Mouse (Mus musculus): Measurements from ENCODE around the gene Serpinf1. TPM values are rescaled to one million over a fixed set of nuclear protein-coding genes. Genes with fewer than 3 reads are reported as not detected.

The Serpinf1 gene
- polyA plus RNA-seq, 1 experiment from 2014 or later: 57.0 TPM

- H3K27ac ChIP-seq: no peak within 1 kb of the TSS
- ATAC-seq (ENCODE audit: borderline replicate concordance, extremely low read depth, low FRiP score, low TSS enrichment): no peak
- 60% methylated on average over 6 of the region's 6 CpGs for WGBS
- H3K36me3 ChIP-seq: no peaks in the 10 kb centered on the region
- H3K4me3 ChIP-seq: no peak within 1 kb of the TSS
- H3K9me3 ChIP-seq: no peaks in the 10 kb centered on the region
- H3K4me1 ChIP-seq: no peaks in the 10 kb centered on the region
- H3K27me3 ChIP-seq: no peaks in the 10 kb centered on the region
- no peak within 1 kb of the TSS for H3K4me2 ChIP-seq
- H3K9ac ChIP-seq: no peak within 1 kb of the TSS
Observed at GRCm38 (mm10) chr11:75439363-75439762, 16.9 kb upstream of the Serpinf1 start, which contains the start of gene Serpinf2. Gene Serpinf2 (minus strand): TSS chr11:75439591.

- no peaks in the 10 kb centered on the region for H3K27me3 ChIP-seq
- no peak for ATAC-seq (ENCODE audit: borderline replicate concordance, extremely low read depth, low FRiP score, low TSS enrichment)
- no peak overlapping the region for H3K27ac ChIP-seq
- WGBS: 91% methylated on average over 3 of the region's 3 CpGs
- no peaks in the 10 kb centered on the region for H3K36me3 ChIP-seq
- H3K4me1 ChIP-seq: no peaks in the 10 kb centered on the region
- H3K4me2 ChIP-seq: no peak overlapping the region
- H3K4me3 ChIP-seq: no peak overlapping the region
- H3K9ac ChIP-seq: no peak overlapping the region
- H3K9me3 ChIP-seq: no peaks in the 10 kb centered on the region
Observed at GRCm38 (mm10) chr11:75438804-75439203, 16.3 kb upstream of the Serpinf1 start.

DNA sequence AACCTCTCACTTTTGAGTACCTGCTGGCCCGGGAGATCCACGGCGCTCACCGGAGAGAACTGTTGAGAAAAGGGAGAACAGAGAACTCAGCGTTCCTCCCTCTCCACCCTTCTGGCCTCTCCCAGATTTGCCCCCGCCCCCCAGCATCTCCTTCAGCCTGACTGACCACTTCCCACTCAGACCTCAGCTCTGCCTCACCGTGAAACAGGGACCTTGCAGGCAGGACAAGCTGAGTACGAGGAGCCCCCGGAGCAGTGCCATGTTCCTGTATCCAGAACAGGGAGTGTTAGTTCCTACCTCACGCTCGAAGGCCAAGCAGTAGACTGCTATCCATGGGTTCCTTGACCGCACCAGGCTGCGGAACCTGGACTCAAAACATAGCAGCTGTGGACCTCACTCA is 15.7 kb upstream of the Serpinf1 start:
- no peak for ATAC-seq (ENCODE audit: borderline replicate concordance, extremely low read depth, low FRiP score, low TSS enrichment)
- H3K9ac ChIP-seq: no peak overlapping the region

DNA sequence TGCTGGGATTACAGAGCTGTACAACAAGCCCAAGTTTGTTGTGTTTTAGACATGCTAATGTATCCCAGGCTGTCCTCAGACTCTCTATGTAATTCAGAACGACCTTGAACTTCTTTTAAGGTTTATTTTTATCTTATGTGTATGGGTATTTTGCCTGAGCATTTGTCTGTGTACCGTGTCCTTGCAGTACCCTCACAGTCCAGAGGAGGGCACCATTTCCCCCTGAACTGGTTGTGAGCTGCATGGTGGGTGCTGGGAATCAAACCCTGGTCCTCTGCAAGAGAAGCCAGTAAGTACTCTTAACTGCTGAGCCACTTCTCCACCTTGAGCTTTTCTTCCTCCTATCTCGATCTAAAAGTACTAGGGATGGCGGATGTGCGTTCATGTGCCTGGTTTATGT is 11.6 kb upstream of the Serpinf1 start:
- no peak overlapping the region for H3K4me3 ChIP-seq

More for the DNA sequence above, 15.7 kb upstream of the Serpinf1 start:
- H3K27me3 ChIP-seq: no peaks in the 10 kb centered on the region
- H3K27ac ChIP-seq: no peak overlapping the region
- H3K4me3 ChIP-seq: no peak overlapping the region
- 72% methylated on average over 13 of the region's 13 CpGs for WGBS
- H3K36me3 ChIP-seq: no peaks in the 10 kb centered on the region
- H3K4me2 ChIP-seq: no peak overlapping the region
- H3K9me3 ChIP-seq: no peaks in the 10 kb centered on the region
- H3K4me1 ChIP-seq: no peaks in the 10 kb centered on the region

DNA sequence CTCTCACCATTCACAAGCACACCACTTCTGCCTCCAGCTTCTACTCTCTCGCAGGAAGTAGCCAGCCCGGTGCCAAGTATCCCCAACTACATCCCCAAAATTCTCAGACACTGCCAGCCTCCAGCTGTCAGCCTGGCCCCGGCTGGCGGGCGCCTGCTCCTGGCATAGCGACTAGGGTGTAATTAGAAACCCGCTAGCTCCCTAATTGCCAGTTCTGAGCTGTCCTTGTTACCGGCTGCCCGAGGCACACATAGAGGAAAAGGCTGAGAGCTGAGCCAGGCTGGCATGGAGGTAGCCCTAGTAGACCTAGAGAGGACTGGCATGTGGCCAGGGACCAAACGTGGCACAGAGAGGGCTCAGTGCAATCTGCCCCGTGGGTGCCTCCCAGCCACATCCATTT is 8.8 kb upstream of the Serpinf1 start:
- 78% methylated on average over 11 of the region's 11 CpGs for WGBS

More for the DNA sequence above, 11.6 kb upstream of the Serpinf1 start:
- Histone ChIP-seq H3K9me3 (no peaks in the 10 kb centered on the region), H3K36me3 (no peaks in the 10 kb centered on the region), H3K27ac (no peak overlapping the region), H3K27me3 (no peaks in the 10 kb centered on the region), H3K9ac (no peak overlapping the region), H3K4me1 (no peaks in the 10 kb centered on the region), H3K4me2 (no peak overlapping the region)
- WGBS: 86% methylated on average over 5 of the region's 5 CpGs
- no peak for ATAC-seq (ENCODE audit: borderline replicate concordance, extremely low read depth, low FRiP score, low TSS enrichment)

GRCm38 (mm10) chr11:75429019-75429705 is 6.7 kb upstream of the Serpinf1 start:
- Histone ChIP-seq H3K4me3 (no peak overlapping the region), H3K9me3 (no peaks in the 10 kb centered on the region), H3K27me3 (no peaks in the 10 kb centered on the region), H3K4me2 (no peak overlapping the region), H3K27ac (no peak overlapping the region), H3K36me3 (no peaks in the 10 kb centered on the region), H3K4me1 (no peaks in the 10 kb centered on the region), H3K9ac (no peak overlapping the region)
- no peak for ATAC-seq (ENCODE audit: borderline replicate concordance, extremely low read depth, low FRiP score, low TSS enrichment)
- WGBS: 70% methylated on average over 9 of the region's 9 CpGs

More for the DNA sequence above, 8.8 kb upstream of the Serpinf1 start:
- H3K4me1 ChIP-seq: no peaks in the 10 kb centered on the region
- H3K36me3 ChIP-seq: no peaks in the 10 kb centered on the region
- H3K27me3 ChIP-seq: no peaks in the 10 kb centered on the region
- H3K9ac ChIP-seq: no peak overlapping the region
- ATAC-seq (ENCODE audit: borderline replicate concordance, extremely low read depth, low FRiP score, low TSS enrichment): no peak
- no peak overlapping the region for H3K4me2 ChIP-seq
- no peak overlapping the region for H3K4me3 ChIP-seq
- H3K27ac ChIP-seq: no peak overlapping the region
- H3K9me3 ChIP-seq: no peaks in the 10 kb centered on the region

DNA sequence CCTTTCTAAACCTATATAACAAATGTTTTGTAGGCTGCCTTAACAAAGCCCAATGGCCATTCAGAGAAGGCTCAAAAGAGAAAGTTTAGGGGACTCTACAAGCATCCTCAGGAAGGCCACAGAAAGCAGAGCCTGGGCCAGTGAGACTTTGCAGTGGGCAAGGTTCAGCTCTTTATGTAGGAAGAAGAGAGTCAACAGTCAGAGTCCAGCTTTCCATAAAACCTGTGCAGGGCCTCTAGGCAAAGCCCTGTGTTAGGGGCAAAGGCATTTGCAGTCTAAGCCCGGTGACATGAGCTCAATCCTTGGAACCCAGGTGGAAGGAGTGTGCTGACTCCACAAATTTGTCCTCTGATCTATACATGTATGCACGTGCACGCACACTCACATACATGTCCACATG is 2.0 kb upstream of the Serpinf1 start:
- 91% methylated on average over 3 of the region's 3 CpGs for WGBS
- Histone ChIP-seq H3K27me3 (no peaks in the 10 kb centered on the region), H3K4me1 (peaks cover 11% of the 10 kb centered on the region), H3K36me3 (no peaks in the 10 kb centered on the region), H3K27ac (no peak overlapping the region), H3K9me3 (no peaks in the 10 kb centered on the region), H3K4me2 (no peak overlapping the region), H3K4me3 (no peak overlapping the region), H3K9ac (no peak overlapping the region)
- ATAC-seq (ENCODE audit: borderline replicate concordance, extremely low read depth, low FRiP score, low TSS enrichment): no peak

DNA sequence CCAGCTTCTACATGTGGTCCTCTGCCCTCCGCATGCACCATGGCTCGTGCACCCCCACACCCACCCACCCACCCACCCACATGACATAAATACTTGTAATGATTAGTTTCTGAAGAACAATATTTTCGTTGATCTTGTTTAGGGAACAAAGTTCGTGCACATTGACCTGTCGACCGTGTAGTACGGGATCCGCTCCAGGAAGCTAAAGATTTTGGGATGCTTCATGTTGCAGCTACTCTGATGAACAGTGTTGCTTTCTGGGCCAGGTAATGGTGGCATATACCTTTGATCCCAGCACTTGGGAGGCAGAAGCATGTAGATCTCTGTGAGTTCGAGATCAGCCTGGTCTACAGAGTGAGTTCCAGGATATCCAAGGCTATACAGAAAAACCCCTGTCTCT is 1.5 kb upstream of the Serpinf1 start:
- 86% methylated on average over 9 of the region's 9 CpGs for WGBS

GRCm38 (mm10) chr11:75423091-75423490 is 590 bp upstream of the Serpinf1 start:
- H3K4me2 ChIP-seq: no peak overlapping the region
- peaks cover 11% of the 10 kb centered on the region for H3K4me1 ChIP-seq
- WGBS: 83% methylated on average over 3 of the region's 3 CpGs
- H3K27me3 ChIP-seq: no peaks in the 10 kb centered on the region
- H3K9ac ChIP-seq: no peak overlapping the region
- H3K9me3 ChIP-seq: no peaks in the 10 kb centered on the region
- no peak overlapping the region for H3K4me3 ChIP-seq
- H3K36me3 ChIP-seq: no peaks in the 10 kb centered on the region
- no peak for ATAC-seq (ENCODE audit: borderline replicate concordance, extremely low read depth, low FRiP score, low TSS enrichment)
- H3K27ac ChIP-seq: no peak overlapping the region

More for the DNA sequence above, 1.5 kb upstream of the Serpinf1 start:
- H3K9me3 ChIP-seq: no peaks in the 10 kb centered on the region
- no peak for ATAC-seq (ENCODE audit: borderline replicate concordance, extremely low read depth, low FRiP score, low TSS enrichment)
- no peaks in the 10 kb centered on the region for H3K27me3 ChIP-seq
- H3K4me3 ChIP-seq: no peak overlapping the region
- H3K9ac ChIP-seq: no peak overlapping the region
- H3K27ac ChIP-seq: no peak overlapping the region
- H3K4me2 ChIP-seq: no peak overlapping the region
- H3K36me3 ChIP-seq: no peaks in the 10 kb centered on the region
- H3K4me1 ChIP-seq: peaks cover 11% of the 10 kb centered on the region

GRCm38 (mm10) chr11:75421375-75422012 is 1.0 kb downstream of the Serpinf1 start:
- H3K27me3 ChIP-seq: no peaks in the 10 kb centered on the region
- H3K4me1 ChIP-seq: peaks cover 11% of the 10 kb centered on the region
- H3K36me3 ChIP-seq: no peaks in the 10 kb centered on the region
- no peak overlapping the region for H3K27ac ChIP-seq
- H3K4me3 ChIP-seq: peak overlapping the region; percentile 28; the same call in 1 of the 2 replicates
- no peak; the same call in 1 of the 2 replicates for ATAC-seq (ENCODE audit: borderline replicate concordance, extremely low read depth, low FRiP score, low TSS enrichment)
- H3K9ac ChIP-seq: no peak overlapping the region
- H3K4me2 ChIP-seq: peak overlapping the region; percentile 46
- 45% methylated on average over 6 of the region's 6 CpGs for WGBS
- no peaks in the 10 kb centered on the region for H3K9me3 ChIP-seq

DNA sequence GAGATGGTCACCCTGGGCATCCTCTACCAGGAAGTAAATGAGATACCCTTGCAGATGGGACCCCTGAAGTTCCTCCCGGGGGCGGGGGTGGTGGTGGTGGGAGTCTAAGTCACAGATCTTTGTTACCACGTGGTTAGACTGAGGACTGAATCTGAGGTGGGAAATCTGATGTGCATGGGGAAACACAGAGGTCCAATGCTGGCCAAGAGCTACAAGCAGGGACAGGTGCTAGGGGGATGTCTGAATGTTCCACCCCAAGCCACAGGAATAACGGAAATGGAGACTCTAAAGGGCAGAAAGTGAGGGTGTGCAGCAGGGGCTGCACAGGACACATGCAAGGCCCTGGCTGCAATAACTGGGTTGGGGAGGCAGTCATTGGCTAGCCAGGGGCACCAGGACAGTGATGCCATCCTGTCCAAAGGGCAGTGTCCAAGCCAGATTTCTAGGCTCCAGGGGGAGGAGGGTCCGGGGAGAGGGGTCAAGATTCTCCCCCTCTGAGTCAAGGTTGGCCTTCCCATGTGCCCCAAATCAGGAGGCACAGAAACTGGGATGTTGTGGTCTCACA is 1.6 kb downstream of the Serpinf1 start:
- WGBS: 60% methylated on average over 5 of the region's 5 CpGs
- no peaks in the 10 kb centered on the region for H3K9me3 ChIP-seq
- no peak overlapping the region for H3K4me2 ChIP-seq
- no peak overlapping the region for H3K27ac ChIP-seq
- H3K4me1 ChIP-seq: peaks cover 11% of the 10 kb centered on the region
- no peak overlapping the region for H3K9ac ChIP-seq
- H3K27me3 ChIP-seq: no peaks in the 10 kb centered on the region
- ATAC-seq (ENCODE audit: borderline replicate concordance, extremely low read depth, low FRiP score, low TSS enrichment): no peak
- H3K4me3 ChIP-seq: no peak overlapping the region
- no peaks in the 10 kb centered on the region for H3K36me3 ChIP-seq

DNA sequence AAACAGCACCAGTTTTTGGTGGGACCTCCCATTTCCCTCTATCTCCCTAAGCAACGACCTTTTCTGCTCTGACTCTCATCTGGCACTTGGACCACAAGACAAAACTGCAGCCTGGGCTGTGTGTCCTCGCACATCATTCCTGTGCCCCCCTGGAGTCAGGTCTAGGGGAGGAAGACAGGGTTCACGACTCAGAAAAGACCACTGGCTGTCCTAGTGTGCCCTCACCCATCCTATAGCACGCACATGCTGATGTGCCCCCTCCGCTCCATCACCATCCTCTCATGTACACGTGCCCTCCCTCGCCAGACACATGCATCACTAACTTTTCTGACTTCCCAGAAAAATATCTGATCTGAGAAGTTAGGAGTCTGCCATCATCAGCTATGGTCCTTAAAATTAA is 2.5 kb downstream of the Serpinf1 start:
- Histone ChIP-seq H3K4me3 (no peak overlapping the region), H3K9ac (no peak overlapping the region), H3K36me3 (no peaks in the 10 kb centered on the region), H3K27ac (no peak overlapping the region), H3K4me1 (peaks cover 15% of the 10 kb centered on the region), H3K27me3 (no peaks in the 10 kb centered on the region), H3K9me3 (no peaks in the 10 kb centered on the region), H3K4me2 (no peak overlapping the region)
- 79% methylated on average over 7 of the region's 7 CpGs for WGBS
- ATAC-seq (ENCODE audit: borderline replicate concordance, extremely low read depth, low FRiP score, low TSS enrichment): no peak
